Mouse (Mus musculus) adrenal gland, postnatal 0 days (tissue): Measurements from ENCODE around the gene Nanos2. TPM values are rescaled to one million over a fixed set of nuclear protein-coding genes. Genes with fewer than 3 reads are reported as not detected.

Source experiments
- polyA plus RNA-seq: library from polyadenylated mRNA; unstranded; fragments of >200 nt; fragmentation: Nextera tagmentation; extraction: Ambion mirVana; gene quantifications from 2 replicates; pipeline ENCODE4 v1.2.1, GENCODE M21; 2015

Nanos2 gene
- polyA plus RNA-seq, result 0.16 TPM in 1 of 2 replicates, not detected in the other

GRCm38 (mm10) chr7:18987100-18987499, at the start of gene Nanos2:
Gene Nanos2 (plus strand): TSS chr7:18987400.

DNA sequence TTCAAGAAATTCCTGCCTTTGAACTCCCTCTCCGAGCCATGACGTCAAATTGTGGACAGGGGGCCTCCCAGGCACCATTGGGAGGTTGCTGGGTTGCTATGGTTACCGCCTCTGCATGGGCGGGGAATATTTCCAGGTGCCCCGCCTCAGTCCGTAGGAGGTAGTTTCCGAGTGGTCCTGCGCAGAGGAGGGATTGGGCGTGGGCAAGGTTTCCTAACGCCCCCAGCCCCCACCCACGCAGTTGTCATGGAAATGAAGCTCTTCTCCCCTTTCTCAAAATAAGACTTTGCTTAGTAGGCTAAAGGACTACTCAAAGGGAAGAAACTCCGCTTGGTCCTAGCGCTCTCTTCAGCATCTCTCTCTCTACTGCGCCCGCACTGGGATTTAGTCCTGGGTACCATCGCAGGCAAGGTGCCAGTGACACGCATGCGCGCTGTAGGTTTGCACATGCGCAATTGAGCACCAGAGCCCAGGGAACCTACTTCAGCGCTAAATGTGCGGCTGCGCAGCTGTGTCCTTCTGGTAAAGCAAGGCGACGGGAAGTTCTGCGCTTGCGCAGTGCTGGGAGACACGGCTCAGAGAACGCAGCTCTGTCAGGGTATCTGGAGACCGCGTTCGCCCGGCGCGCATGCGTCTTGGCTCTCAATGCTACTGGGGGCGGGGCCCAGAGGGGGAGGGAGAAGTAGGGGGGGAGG, 3.5 kb downstream of the Nanos2 start, which contains the start of gene Mypop:
Mypop (plus strand) TSS at position 645 of the 695 bp plus-strand sequence.

DNA sequence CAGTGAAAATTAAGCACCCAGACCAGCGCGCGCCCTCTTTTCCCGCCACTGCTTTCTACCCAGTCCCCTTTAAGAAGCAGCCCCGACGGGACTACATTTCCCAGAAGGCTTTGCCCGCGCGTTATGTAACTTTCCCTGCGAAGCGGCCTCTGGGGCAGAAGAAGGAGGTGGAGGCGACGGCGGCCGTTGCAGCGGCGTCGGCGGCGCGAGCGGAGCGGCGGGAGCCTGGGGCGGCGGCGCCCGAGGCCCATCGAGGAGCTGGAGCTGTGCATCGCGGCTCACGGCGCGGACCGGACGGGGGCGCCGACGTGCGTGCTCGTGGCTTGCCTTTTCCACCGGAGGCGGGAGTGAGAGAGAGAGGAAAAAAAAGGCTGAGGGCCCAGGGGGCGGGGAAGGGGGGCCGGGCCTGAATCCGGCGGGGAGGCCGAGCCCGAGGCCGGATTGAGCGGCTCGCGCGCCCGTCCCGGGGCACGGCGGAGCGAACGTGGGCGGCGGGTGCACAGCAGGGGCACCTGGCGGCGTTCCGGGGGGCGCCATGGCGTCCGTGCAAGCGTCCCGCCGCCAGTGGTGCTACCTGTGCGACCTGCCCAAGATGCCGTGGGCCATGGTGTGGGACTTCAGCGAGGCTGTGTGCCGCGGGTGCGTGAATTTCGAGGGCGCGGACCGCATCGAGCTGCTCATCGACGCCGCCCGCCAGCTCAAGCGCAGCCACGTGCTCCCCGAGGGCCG, 16.9 kb downstream of the Nanos2 start, which contains the start of gene Irf2bp1:
Irf2bp1 (plus strand) TSS at position 143 of the 729 bp plus-strand sequence.

DNA sequence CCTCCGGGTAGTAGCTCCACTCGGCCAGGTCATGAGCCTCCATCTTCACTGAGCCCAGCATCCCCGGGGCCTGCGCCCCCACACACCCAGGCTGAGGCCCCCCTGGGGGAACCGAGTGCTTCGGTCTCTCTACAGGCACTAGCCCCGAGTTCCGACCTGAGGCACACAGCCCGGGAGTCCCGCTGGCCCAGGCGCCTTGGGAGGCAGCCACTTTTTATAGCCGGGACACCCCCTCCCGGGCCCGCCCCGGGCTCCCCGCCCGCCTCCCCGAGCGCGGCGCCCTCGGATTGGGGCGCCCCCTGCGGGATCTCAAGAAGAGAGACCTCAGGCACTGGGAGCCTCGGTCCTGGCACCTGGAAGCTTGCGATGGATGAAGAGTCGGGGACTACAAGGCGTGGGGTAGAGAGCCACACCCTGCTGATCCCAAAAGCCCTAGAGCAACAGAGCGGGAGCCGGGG, 36.2 kb downstream of the Nanos2 start, which contains the start of gene Foxa3:
Foxa3 (minus strand) TSS at position 182 of the 458 bp plus-strand sequence.

GRCm38 (mm10) chr7:19024096-19024506, 36.9 kb downstream of the Nanos2 start, which contains the start of gene Sympk:
Gene Sympk (plus strand): TSS chr7:19024377.

Other genes starting within 250 kb of the Nanos2 start
- not detected in 2 replicates for gene Psg19, start 188.9 kb upstream of the Nanos2 start, polyA plus RNA-seq
- 0.08 and 0.12 TPM in 2 replicates for gene Psg17, start 165.8 kb upstream of the Nanos2 start, polyA plus RNA-seq
- gene Mill2, start 147.4 kb upstream of the Nanos2 start, polyA plus RNA-seq, result 4.0 and 7.8 TPM in 2 replicates
- 7.2 and 13.5 TPM in 2 replicates for gene Pglyrp1, start 116.1 kb upstream of the Nanos2 start, polyA plus RNA-seq
- 17.2 and 17.7 TPM in 2 replicates for gene Ccdc61, start 77.0 kb upstream of the Nanos2 start, polyA plus RNA-seq
- gene Nova2, start 61.5 kb upstream of the Nanos2 start, polyA plus RNA-seq, result 0.58 and 0.68 TPM in 2 replicates
- gene Mypop, start 3.8 kb downstream of the Nanos2 start, polyA plus RNA-seq, result 4.6 and 4.8 TPM in 2 replicates
- gene Irf2bp1, start 16.6 kb downstream of the Nanos2 start, polyA plus RNA-seq, result 15.6 and 16.6 TPM in 2 replicates
- gene Foxa3, start 36.1 kb downstream of the Nanos2 start, polyA plus RNA-seq, result 1.1 and 2.4 TPM in 2 replicates
- 14.9 and 20.6 TPM in 2 replicates for gene Sympk, start 37.0 kb downstream of the Nanos2 start, polyA plus RNA-seq
- gene Rsph6a, start 67.3 kb downstream of the Nanos2 start, polyA plus RNA-seq, result not detected in 2 replicates
- gene Dmwd, start 88.8 kb downstream of the Nanos2 start, polyA plus RNA-seq, result 14.5 and 21.0 TPM in 2 replicates
- 21.6 and 28.7 TPM in 2 replicates for gene Dmpk, start 96.4 kb downstream of the Nanos2 start, polyA plus RNA-seq
- 4.2 and 5.9 TPM in 2 replicates for gene Six5, start 107.2 kb downstream of the Nanos2 start, polyA plus RNA-seq
- gene Gm4969, start 131.0 kb downstream of the Nanos2 start, polyA plus RNA-seq, result 0.33 and 0.44 TPM in 2 replicates
- gene Fbxo46, start 132.5 kb downstream of the Nanos2 start, polyA plus RNA-seq, result 5.8 and 8.7 TPM in 2 replicates
- gene Qpctl, start 161.9 kb downstream of the Nanos2 start, polyA plus RNA-seq, result 10.3 and 16.6 TPM in 2 replicates
- 109 and 149 TPM in 2 replicates for gene Snrpd2, start 162.3 kb downstream of the Nanos2 start, polyA plus RNA-seq
- gene Gipr, start 178.7 kb downstream of the Nanos2 start, polyA plus RNA-seq, result 0.33 and 0.54 TPM in 2 replicates
- 5.5 and 7.8 TPM in 2 replicates for gene Eml2, start 189.0 kb downstream of the Nanos2 start, polyA plus RNA-seq
- 0.98 and 2.9 TPM in 2 replicates for gene Gpr4, start 225.1 kb downstream of the Nanos2 start, polyA plus RNA-seq
- 15.0 and 17.1 TPM in 2 replicates for gene Opa3, start 240.9 kb downstream of the Nanos2 start, polyA plus RNA-seq